Mouse (Mus musculus) hindbrain, embryonic 14.5 days (tissue): ENCODE measurements around the gene Hnrnpa1. TPM values are rescaled to one million over a fixed set of nuclear protein-coding genes. Genes with fewer than 3 reads are reported as not detected.
"Not testable (repeated sequence)": the region's sequence is repeated elsewhere in the genome, so short reads cannot be mapped to it uniquely, and the experiment has no call there.

Experiments used
- ATAC-seq: fragments of 200-750 bp; cut with Nextera tagmentation; 2 replicates; pipeline ENCODE4 v1.8.0; 2017; ENCODE audit warnings: moderate number of reproducible peaks, mild to moderate bottlenecking, moderate TSS enrichment, moderate library complexity; ENCODE audit not compliant: low FRiP score
- DNase-seq: peaks from one replicate; pipeline ENCODE4 v3.0.0-alpha.2; 2015; ENCODE audit warnings: low spot score
- H3K27ac ChIP-seq: fragments of 300-500 bp; sonication (generic); 2 replicates; pipeline ENCODE4 v1.5.1; 2014; ENCODE audit warnings: mild to moderate bottlenecking, moderate library complexity
- H3K27me3 ChIP-seq: fragments of 300-500 bp; sonication (generic); 2 replicates; pipeline ENCODE4 v1.6.1; 2014; ENCODE audit warnings: mild to moderate bottlenecking, low read length, mixed read lengths; ENCODE audit not compliant: control insufficient read depth, insufficient read depth
- H3K36me3 ChIP-seq: fragments of 300-500 bp; sonication (generic); replicated peaks from 2 replicates; pipeline ENCODE4 v1.6.1; 2014; ENCODE audit not compliant: control insufficient read depth, insufficient read depth
- H3K4me1 ChIP-seq: fragments of 300-500 bp; sonication (generic); replicated peaks from 2 replicates; pipeline ENCODE4 v1.6.1; 2014; ENCODE audit warnings: antibody characterized with exemption, low read length, mixed read lengths; ENCODE audit not compliant: control insufficient read depth, insufficient read depth
- H3K4me2 ChIP-seq: fragments of 300-500 bp; sonication (generic); replicated peaks from 2 replicates; pipeline ENCODE4 v1.6.1; 2014; ENCODE audit warnings: mild to moderate bottlenecking, moderate library complexity
- H3K4me3 ChIP-seq: fragments of 300-500 bp; sonication (generic); replicated peaks from 2 replicates; pipeline ENCODE4 v1.5.1; 2014; ENCODE audit warnings: mild to moderate bottlenecking, low read length
- H3K9ac ChIP-seq: fragments of 300-500 bp; sonication (generic); 2 replicates; pipeline ENCODE4 v1.6.1; 2014
- H3K9me3 ChIP-seq: fragments of 300-500 bp; sonication (generic); 2 replicates; pipeline ENCODE4 v1.6.1; 2016; ENCODE audit warnings: low read length; ENCODE audit not compliant: control insufficient read depth
- WGBS: fragments of 180-500 bp; shearing (Covaris S2); extraction: QIAGEN DNeasy Blood & Tissue Kit; methylation state at CpG from one replicate; pipeline ENCODE4 v1.1.7; 2014; 5-methylcytosine and 5-hydroxymethylcytosine counted together
- polyA plus RNA-seq: library from polyadenylated mRNA; unstranded; fragments of >200 nt; fragmentation: Nextera tagmentation; extraction: Ambion mirVana; gene quantifications from 2 replicates; pipeline ENCODE4 v1.2.1, GENCODE M21; 2014

The Hnrnpa1 gene
- polyA plus RNA-seq, 1 experiment from 2014 or later = 623 TPM

DNA sequence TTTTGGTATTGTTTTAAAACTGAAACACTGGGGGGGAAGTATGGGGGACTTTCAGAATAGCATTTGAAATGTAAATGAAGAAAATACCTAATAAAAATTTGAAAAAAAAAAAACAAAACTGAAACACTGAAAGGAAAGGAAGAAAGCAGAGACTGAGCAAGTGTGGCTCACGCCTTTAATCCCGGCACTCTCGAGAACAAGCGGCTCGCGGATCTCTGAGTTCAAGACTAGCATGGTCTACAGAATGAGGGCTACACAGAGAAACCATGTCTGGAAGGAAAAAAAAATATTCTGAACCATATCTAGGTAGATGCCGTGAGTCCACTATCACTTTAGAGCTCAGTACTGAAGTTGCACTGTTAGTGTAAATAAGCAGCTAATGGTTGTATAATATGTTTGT lies 2.9 kb upstream of the Hnrnpa1 start:
- H3K9ac ChIP-seq = no peak overlapping the region
- no peaks in the 10 kb centered on the region for H3K9me3 ChIP-seq
- peaks cover 21% of the 10 kb centered on the region for H3K4me1 ChIP-seq
- no peak overlapping the region for H3K4me3 ChIP-seq
- H3K27me3 ChIP-seq = no peaks in the 10 kb centered on the region
- H3K4me2 ChIP-seq = no peak overlapping the region
- ATAC-seq (no peak), DNase-seq (no peak)
- H3K36me3 ChIP-seq = peaks cover 14% of the 10 kb centered on the region
- H3K27ac ChIP-seq = no peak overlapping the region
- 93% methylated on average over 7 of the region's 7 CpGs for WGBS

DNA sequence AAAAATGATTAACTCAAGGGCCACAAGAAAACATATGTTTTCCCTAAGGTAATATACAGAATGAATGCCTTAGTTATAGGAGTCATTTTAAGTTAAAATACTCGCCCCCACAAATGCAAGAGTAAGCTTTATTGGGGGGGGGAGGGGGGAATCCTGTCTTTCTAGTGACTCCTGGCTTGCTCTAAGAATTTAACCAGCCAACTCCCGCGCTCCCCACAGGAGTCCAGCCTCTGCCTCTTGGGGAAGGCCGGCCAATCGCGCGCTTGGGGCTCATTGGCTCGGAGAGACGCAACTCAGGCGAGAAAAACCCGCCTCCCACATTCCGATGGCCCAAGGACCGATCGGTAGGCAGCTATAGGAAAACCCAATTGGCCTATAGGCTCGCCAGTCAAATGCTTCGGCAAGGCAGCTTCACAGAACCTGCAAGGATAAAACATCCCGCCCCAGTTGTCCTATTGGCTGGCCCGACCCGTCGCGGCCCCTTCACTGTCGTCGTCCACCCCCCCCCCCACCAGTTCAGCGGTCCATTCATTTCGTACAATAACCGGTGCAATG lies 1.0 kb upstream of the Hnrnpa1 start:
- Histone ChIP-seq H3K4me2 (peak overlapping the region; percentile 80), H3K27ac (peak overlapping the region; percentile 97), H3K4me3 (peak overlapping the region; percentile 46), H3K27me3 (no peaks in the 10 kb centered on the region), H3K36me3 (peaks cover 33% of the 10 kb centered on the region), H3K9ac (peak overlapping the region; percentile 67), H3K4me1 (peaks cover 39% of the 10 kb centered on the region), H3K9me3 (no peaks in the 10 kb centered on the region)
- under 1% methylated on average over 25 of the region's 26 CpGs for WGBS
- ATAC-seq (peak; percentile 88), DNase-seq (peak; percentile 91)

DNA sequence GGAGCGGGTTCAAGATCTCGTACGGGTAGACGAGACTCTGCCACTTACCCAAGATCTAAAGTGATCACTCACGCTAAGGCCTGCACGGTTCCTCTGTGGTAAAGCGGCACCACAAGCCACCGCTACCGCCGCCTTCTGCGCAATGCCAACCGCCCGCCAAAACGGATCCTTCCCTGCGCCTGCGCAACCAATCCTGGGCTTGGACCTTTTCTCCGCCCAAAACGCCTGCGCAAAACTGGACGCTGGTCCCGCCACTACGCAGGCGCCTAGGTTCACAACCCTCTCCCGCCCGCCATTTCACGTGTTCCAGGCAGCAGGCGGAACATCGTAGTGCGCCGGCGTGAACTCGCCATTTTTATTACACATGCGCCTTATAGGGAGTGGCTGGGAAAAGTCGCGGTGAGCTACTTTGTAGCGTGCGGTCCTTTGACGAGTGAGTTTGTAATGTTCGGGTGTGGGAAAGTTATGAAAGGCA lies 510 bp upstream of the Hnrnpa1 start, which contains the start of gene Cbx5:
TSS of gene Cbx5 (minus strand) at position 132 of the 475 bp plus-strand sequence.
- Histone ChIP-seq H3K27me3 (no peaks in the 10 kb centered on the region), H3K4me1 (peaks cover 39% of the 10 kb centered on the region), H3K36me3 (peaks cover 33% of the 10 kb centered on the region), H3K27ac (peak within 1 kb of the TSS; percentile 97), H3K9ac (peak within 1 kb of the TSS; percentile 91), H3K4me2 (peak within 1 kb of the TSS; percentile 90), H3K4me3 (peak within 1 kb of the TSS; percentile 46), H3K9me3 (no peaks in the 10 kb centered on the region)
- ATAC-seq (peak; percentile 94), DNase-seq (peak; percentile 97)
- under 1% methylated on average over 39 of the region's 39 CpGs for WGBS

DNA sequence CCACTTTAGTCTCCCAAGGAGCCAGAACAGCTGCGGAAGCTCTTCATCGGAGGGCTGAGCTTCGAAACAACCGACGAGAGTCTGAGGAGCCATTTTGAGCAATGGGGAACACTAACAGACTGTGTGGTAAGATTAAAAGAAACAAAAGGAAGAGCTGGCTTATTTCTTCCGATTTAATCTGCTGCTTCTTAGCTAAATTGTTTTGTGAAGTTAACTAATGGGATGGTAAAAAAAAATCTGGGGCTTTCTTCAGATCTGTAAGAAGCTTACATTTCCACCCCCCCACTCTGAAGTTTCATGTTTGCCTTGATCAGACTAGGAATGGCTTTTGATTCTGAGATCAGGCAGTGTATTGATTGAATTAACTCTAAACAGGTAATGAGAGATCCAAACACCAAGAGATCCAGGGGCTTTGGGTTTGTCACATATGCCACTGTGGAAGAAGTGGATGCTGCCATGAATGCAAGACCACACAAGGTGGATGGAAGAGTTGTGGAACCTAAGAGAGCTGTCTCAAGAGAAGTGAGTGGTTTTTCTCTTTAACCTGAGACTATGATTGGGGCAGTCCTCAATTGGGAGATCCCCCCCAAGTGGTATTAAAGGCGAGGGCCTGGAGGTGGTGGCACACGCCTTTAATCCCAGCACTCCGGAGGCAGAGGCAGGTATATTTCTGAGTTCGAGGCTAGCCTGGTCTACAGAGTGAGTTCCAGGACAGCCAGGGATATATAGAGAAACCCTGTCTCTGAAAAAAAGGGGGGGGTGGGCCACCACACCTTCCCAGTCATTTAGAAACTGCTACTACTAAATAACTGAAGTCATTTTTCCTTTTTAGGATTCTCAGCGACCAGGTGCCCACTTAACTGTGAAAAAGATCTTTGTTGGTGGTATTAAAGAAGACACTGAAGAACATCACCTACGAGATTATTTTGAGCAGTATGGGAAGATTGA lies 1.1 kb downstream of the Hnrnpa1 start:
- not testable (repeated sequence) for DNase-seq, ATAC-seq, H3K27me3 ChIP-seq, H3K9me3 ChIP-seq
- peak overlapping the region; percentile 97 for H3K27ac ChIP-seq
- H3K4me2 ChIP-seq = peak overlapping the region; percentile 90
- 18% methylated on average over 12 of the region's 12 CpGs for WGBS
- peak overlapping the region; percentile 46 for H3K4me3 ChIP-seq
- peaks cover 39% of the 10 kb centered on the region for H3K4me1 ChIP-seq
- H3K9ac ChIP-seq = peak overlapping the region; percentile 91
- H3K36me3 ChIP-seq = peaks cover 49% of the 10 kb centered on the region

DNA sequence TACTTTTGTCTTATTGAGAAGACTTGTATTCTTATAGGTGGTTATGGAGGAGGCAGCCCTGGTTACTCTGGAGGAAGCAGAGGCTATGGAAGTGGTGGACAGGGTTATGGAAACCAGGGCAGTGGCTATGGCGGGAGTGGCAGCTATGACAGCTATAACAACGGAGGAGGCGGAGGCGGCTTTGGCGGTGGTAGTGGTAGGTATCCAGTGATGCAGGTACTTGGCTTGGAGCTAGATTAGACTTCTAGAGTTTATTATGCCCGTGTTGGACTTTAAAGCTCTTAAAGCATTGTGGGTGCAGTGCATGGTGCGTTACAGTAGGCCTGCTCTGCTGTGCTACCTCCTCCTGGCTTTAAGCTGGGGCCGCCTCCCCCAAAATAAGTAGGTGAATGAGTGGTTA lies 2.7 kb downstream of the Hnrnpa1 start:
- no peaks in the 10 kb centered on the region for H3K27me3 ChIP-seq
- H3K9me3 ChIP-seq = no peaks in the 10 kb centered on the region
- DNase-seq (no peak), ATAC-seq (no peak)
- peak overlapping the region; percentile 91 for H3K9ac ChIP-seq
- peak overlapping the region; percentile 90 for H3K4me2 ChIP-seq
- peak overlapping the region; percentile 46 for H3K4me3 ChIP-seq
- H3K27ac ChIP-seq = no peak overlapping the region
- H3K36me3 ChIP-seq = peaks cover 64% of the 10 kb centered on the region
- WGBS = 77% methylated on average over 8 of the region's 8 CpGs
- H3K4me1 ChIP-seq = peaks cover 39% of the 10 kb centered on the region

DNA sequence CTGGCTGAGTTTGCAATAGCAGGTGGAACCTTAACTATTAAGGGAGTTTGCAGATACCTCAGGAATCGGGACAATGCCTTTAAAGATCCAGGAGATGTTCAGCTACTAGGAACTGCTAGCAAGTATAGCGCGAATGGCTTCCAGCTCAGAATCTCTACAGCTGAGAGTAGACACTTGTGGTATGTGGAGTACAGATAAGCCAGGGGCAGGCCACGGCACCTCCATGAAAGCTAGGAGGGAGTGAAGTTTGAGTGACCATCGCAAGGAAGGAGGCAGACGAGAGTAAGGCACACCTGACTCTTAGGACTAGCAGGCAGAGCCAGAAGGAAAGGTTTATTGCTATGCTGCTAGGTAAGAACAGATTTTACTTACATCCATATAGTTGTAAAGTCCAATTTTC lies 5.4 kb downstream of the Hnrnpa1 start:
- H3K4me3 ChIP-seq = no peak overlapping the region
- no peak overlapping the region for H3K4me2 ChIP-seq
- H3K9me3 ChIP-seq = no peaks in the 10 kb centered on the region
- no peaks in the 10 kb centered on the region for H3K27me3 ChIP-seq
- H3K9ac ChIP-seq = no peak overlapping the region
- WGBS = 82% methylated on average over 6 of the region's 6 CpGs
- peaks cover 80% of the 10 kb centered on the region for H3K36me3 ChIP-seq
- no peak overlapping the region for H3K27ac ChIP-seq
- peaks cover 29% of the 10 kb centered on the region for H3K4me1 ChIP-seq
- DNase-seq (no peak), ATAC-seq (no peak)

DNA sequence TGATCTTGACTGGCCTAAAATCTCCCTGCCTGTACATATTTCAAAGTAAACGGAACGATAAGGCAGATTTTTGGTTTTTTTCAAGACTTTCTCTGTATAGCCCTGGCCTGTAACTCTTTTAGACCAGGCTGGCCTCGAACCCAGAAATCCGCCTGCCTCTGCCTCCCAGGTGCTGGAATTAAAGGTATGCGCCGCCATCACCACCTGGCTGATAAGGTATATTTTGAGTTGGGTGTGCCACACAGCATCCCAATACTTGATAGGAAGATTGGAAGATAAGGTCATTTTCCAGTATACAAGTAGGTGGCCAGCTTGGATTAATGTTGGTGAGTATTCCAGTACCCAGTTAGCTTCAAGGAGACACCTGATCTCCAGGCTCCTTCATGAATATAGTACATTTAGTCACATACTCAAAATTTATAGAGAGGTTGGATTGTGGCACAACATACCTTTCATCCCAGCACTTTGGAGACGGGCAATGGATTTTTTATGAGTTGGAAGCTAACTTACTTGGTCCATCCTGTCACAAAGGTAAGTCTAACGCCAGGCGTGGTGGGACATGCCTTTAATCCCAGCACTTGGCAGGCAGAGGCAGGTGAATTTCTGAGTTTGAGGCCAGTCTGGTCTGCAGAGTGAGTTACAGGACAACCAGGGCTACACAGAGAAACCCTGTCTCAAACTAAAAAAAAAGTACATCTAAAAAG lies 7.0 kb downstream of the Hnrnpa1 start:
- Histone ChIP-seq H3K27ac (no peak overlapping the region), H3K27me3 (no peaks in the 10 kb centered on the region), H3K36me3 (peaks cover 67% of the 10 kb centered on the region), H3K4me2 (no peak overlapping the region), H3K4me3 (no peak overlapping the region), H3K4me1 (peaks cover 18% of the 10 kb centered on the region), H3K9me3 (no peaks in the 10 kb centered on the region), H3K9ac (no peak overlapping the region)
- DNase-seq = no peak
- 93% methylated on average over 9 of the region's 9 CpGs for WGBS
- no peak for ATAC-seq

DNA sequence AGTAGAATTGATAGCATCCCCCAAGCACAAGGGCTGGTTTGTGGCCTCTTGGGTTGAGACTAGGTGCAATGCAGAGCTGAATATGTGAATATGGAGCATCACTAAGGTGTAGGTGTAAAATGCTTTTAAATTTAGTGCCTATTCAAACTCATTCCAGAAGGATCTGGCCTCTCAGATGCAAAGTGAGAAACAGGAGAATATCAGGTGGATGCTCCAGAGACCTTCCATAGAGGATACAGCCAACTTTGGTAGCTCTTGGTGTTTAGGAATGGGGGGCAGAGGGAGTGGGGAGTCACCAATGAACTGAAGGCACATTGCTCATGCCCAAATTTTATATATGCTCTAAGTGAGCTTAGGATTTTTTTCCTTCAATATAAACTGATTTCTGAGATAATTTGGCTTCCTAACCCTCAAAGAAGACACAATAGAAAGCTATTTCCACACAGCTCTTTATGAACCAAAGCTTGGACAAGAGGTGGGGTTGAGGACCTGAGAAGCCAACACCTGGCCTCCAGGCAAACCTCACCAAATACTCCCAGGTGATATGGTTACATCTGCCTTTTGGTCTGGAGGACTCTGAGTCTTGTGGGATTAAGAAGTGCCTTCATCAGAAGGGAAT lies 7.7 kb downstream of the Hnrnpa1 start:
- DNase-seq (no peak), ATAC-seq (no peak)
- peaks cover 60% of the 10 kb centered on the region for H3K36me3 ChIP-seq
- no peaks in the 10 kb centered on the region for H3K9me3 ChIP-seq
- H3K27me3 ChIP-seq = no peaks in the 10 kb centered on the region
- H3K4me2 ChIP-seq = no peak overlapping the region
- H3K4me1 ChIP-seq = peaks cover 11% of the 10 kb centered on the region
- no peak overlapping the region for H3K4me3 ChIP-seq
- H3K9ac ChIP-seq = no peak overlapping the region
- no peak overlapping the region for H3K27ac ChIP-seq
